Mouse (Mus musculus): ENCODE results near the gene Slc50a1. TPM values are rescaled to one million over a fixed set of nuclear protein-coding genes. Genes with fewer than 3 reads are reported as not detected.

Slc50a1 gene
- polyA plus RNA-seq, 1 experiment from 2014 or later: 22.2 TPM

DNA sequence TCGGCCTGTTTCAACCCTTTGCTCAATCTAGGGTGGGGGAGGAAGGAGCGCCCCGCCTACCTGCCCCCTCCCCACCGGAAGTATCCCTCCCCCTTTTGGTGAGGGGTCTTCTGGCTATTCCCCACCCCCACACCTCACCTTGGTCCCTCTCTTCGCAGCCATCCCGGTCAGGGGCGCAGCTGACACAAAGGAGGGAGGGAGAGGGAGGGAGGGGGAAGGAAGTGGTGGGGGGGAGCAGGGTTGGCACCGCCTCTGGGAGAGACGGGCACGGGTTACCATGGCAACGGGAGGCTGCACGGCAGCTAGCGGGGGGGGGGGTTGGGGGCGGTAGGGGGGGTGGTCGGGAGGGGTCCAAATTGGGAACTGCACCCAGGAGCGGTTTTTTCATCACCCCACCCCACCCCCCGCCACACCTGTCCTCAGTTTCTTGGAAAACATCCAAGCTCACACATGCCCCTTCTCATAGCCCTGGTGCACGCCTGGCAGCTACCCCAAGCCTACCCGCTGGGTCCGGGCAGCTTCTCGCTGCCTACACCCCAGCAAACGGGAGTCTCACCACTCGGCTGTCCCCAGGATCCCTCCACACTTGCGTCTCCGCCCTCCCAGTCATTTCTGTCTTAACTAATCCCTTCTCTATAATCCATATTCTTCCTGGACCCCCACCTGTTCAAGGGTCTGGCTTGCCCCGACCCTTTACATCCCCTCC is 25.2 kb downstream of the Slc50a1 start:
- H3K27ac ChIP-seq (ENCODE audit: low read length): no peak overlapping the region

DNA sequence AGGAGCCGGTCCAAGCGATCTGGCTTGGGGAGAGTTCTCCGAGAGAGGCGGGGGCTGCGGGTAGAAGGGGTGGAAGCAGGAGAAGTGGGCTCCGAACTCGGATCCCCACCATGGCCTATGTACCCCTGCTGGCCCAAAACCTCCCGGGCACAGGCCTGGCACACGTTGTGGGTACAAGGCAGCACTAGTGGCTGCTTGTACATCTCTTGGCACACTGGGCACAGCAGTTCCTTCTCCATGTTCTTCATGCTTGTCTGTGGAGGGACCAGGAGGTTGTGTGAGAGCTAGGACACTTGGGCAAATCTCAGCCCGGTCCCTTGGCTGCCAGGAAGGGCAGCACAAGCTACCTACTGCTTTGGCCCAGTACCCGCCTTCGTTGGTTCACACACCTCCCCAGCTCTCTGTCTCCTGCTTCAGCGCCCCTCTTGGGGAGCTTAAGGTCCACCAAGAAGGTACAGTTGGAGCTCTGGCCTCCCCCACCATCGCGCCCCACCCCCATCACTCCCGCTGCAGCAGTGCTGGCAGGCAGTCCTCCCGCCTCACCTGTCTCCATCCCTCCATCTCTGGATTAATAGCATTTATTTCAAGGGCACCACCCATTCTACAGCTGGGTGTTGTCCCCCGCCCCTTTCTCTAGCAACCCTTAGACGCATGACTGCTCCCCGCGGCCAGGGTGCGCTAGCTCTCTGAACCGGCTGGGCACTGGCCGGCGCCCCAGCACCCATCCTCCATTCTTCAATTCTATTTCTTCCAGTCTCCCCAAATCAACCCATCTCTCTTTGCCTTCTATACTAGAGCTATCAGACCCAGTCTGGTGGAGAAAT is 26.0 kb downstream of the Slc50a1 start:
- peak overlapping the region; percentile 26; the same call in 1 of the 2 replicates for H3K4me2 ChIP-seq (ENCODE audit: low read depth, low read length)
- H3K9ac ChIP-seq (ENCODE audit: low read depth, low read length): no peak overlapping the region
- H3K4me3 ChIP-seq (ENCODE audit: low read depth, low read length): no peak overlapping the region
- peaks cover 23% of the 10 kb centered on the region for H3K4me1 ChIP-seq (ENCODE audit: control insufficient read depth, low read depth, low read length)
- H3K27me3 ChIP-seq (ENCODE audit: control insufficient read depth, insufficient read depth, low read depth, low read length): peaks cover 20% of the 10 kb centered on the region
- no peak for ATAC-seq (ENCODE audit: low read depth)
- H3K9me3 ChIP-seq (replicated peaks; ENCODE audit: control insufficient read depth, low read length): no peaks in the 10 kb centered on the region
- no peak overlapping the region for H3K27ac ChIP-seq (ENCODE audit: low read length)
- WGBS (ENCODE audit: insufficient replicate concordance): 21% methylated on average over 25 of the region's 25 CpGs
- H3K36me3 ChIP-seq (ENCODE audit: control insufficient read depth, insufficient read depth): no peaks in the 10 kb centered on the region

More for the DNA sequence above, 25.2 kb downstream of the Slc50a1 start:
- Histone ChIP-seq H3K27me3 (ENCODE audit: control insufficient read depth, insufficient read depth, low read depth, low read length) (peaks cover 20% of the 10 kb centered on the region), H3K4me1 (ENCODE audit: control insufficient read depth, low read depth, low read length) (peaks cover 23% of the 10 kb centered on the region), H3K36me3 (ENCODE audit: control insufficient read depth, insufficient read depth) (no peaks in the 10 kb centered on the region), H3K4me2 (ENCODE audit: low read depth, low read length) (peak overlapping the region; percentile 26), H3K4me3 (ENCODE audit: low read depth, low read length) (no peak overlapping the region), H3K9ac (ENCODE audit: low read depth, low read length) (no peak overlapping the region), H3K9me3 (replicated peaks; ENCODE audit: control insufficient read depth, low read length) (no peaks in the 10 kb centered on the region)
- ATAC-seq (ENCODE audit: low read depth): no peak
- WGBS (ENCODE audit: insufficient replicate concordance): under 1% methylated on average over 21 of the region's 26 CpGs

DNA sequence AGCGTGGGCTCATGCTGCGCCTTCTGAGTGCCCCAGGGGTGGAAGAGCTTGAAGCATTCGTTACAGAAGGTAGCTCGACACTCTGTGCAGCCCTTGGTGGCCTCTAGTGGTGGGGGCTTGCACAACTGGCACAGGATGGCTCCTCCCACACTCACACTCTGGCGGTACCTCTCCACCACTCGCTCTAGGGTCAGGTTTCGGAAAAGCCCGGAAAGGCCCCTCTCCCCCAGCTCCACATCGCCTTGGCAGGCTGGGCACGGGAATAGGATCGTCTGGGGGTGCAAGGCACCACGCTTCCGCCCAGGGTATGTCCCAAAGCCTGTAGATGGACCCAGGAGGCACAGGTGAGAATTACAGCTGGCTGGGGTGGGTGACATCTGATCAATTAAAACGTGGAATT is 26.8 kb downstream of the Slc50a1 start:
- H3K9me3 ChIP-seq (replicated peaks; ENCODE audit: control insufficient read depth, low read length): no peaks in the 10 kb centered on the region
- no peak overlapping the region for H3K4me3 ChIP-seq (ENCODE audit: low read depth, low read length)
- ATAC-seq (ENCODE audit: low read depth): 0 out of 2 replicates have a peak, but pooled peaks have one; percentile 17
- H3K4me2 ChIP-seq (ENCODE audit: low read depth, low read length): no peak overlapping the region
- H3K36me3 ChIP-seq (ENCODE audit: control insufficient read depth, insufficient read depth): no peaks in the 10 kb centered on the region
- no peak overlapping the region for H3K9ac ChIP-seq (ENCODE audit: low read depth, low read length)
- WGBS (ENCODE audit: insufficient replicate concordance): 19% methylated on average over 14 of the region's 14 CpGs
- H3K27me3 ChIP-seq (ENCODE audit: control insufficient read depth, insufficient read depth, low read depth, low read length): peaks cover 20% of the 10 kb centered on the region
- H3K4me1 ChIP-seq (ENCODE audit: control insufficient read depth, low read depth, low read length): peaks cover 23% of the 10 kb centered on the region
- no peak overlapping the region for H3K27ac ChIP-seq (ENCODE audit: low read length)

DNA sequence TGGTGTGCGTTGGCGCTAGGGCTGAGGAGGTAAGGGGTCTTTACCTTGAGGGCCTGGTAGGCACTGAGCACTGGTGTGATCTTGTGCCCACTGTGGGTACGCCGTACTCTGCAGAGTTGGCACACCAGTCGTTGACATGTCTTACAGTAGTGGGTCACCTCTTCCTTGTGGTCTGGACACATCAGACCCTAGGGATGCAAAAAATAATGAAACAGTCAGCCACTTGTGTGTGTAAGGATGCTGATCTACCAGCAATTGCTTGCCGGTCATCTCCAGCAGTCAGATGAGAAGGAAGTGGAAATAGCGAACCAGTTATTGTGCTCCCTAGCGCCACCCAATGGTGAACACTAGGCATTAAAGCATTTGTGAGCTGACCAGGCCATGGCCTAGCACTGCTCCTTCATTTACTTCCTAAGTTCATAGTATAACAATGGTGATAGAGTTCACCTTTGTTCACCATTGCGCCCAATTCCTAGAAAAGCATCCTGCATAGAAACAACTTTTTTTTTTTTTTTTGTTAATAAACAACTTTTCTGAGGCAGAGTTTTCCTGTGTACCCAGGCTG is 28.0 kb downstream of the Slc50a1 start:
- H3K4me3 ChIP-seq (ENCODE audit: low read depth, low read length): no peak overlapping the region
- peaks cover 26% of the 10 kb centered on the region for H3K4me1 ChIP-seq (ENCODE audit: control insufficient read depth, low read depth, low read length)
- WGBS (ENCODE audit: insufficient replicate concordance): 55% methylated on average over 9 of the region's 9 CpGs
- no peak overlapping the region for H3K9ac ChIP-seq (ENCODE audit: low read depth, low read length)
- H3K27me3 ChIP-seq (ENCODE audit: control insufficient read depth, insufficient read depth, low read depth, low read length): peaks cover 20% of the 10 kb centered on the region
- H3K36me3 ChIP-seq (ENCODE audit: control insufficient read depth, insufficient read depth): no peaks in the 10 kb centered on the region
- no peak overlapping the region for H3K4me2 ChIP-seq (ENCODE audit: low read depth, low read length)
- no peak for ATAC-seq (ENCODE audit: low read depth)
- H3K27ac ChIP-seq (ENCODE audit: low read length): no peak overlapping the region
- H3K9me3 ChIP-seq (replicated peaks; ENCODE audit: control insufficient read depth, low read length): no peaks in the 10 kb centered on the region

DNA sequence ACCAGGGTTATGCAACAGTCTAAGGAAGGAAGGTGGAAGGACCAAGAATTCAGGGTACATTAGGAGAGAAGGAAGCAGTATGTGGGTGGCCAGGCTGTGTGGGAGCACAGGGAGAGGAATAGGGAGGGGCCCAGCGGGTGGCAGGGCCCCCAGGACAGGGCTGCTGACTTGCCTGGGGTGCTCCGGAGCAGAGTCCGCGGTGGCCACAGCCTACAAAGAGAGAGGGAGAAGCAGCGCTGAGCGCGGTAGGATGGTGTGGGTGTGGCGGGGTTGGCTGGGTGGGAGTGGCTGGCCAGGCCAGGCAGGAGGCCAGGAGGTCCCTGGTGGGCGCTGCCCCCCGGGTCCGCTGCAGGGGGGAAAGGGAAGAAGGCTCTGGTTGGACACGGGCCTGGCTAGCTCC is 31.9 kb downstream of the Slc50a1 start:
- ATAC-seq (ENCODE audit: low read depth): no peak
- Histone ChIP-seq H3K9ac (ENCODE audit: low read depth, low read length) (no peak overlapping the region), H3K27me3 (ENCODE audit: control insufficient read depth, insufficient read depth, low read depth, low read length) (peaks cover 3% of the 10 kb centered on the region), H3K9me3 (replicated peaks; ENCODE audit: control insufficient read depth, low read length) (no peaks in the 10 kb centered on the region), H3K36me3 (ENCODE audit: control insufficient read depth, insufficient read depth) (no peaks in the 10 kb centered on the region), H3K27ac (ENCODE audit: low read length) (no peak overlapping the region), H3K4me3 (ENCODE audit: low read depth, low read length) (no peak overlapping the region), H3K4me1 (ENCODE audit: control insufficient read depth, low read depth, low read length) (peaks cover 6% of the 10 kb centered on the region), H3K4me2 (ENCODE audit: low read depth, low read length) (no peak overlapping the region)
- 52% methylated on average over 12 of the region's 12 CpGs for whole genome bisulfite sequencing (ENCODE audit: insufficient replicate concordance)

DNA sequence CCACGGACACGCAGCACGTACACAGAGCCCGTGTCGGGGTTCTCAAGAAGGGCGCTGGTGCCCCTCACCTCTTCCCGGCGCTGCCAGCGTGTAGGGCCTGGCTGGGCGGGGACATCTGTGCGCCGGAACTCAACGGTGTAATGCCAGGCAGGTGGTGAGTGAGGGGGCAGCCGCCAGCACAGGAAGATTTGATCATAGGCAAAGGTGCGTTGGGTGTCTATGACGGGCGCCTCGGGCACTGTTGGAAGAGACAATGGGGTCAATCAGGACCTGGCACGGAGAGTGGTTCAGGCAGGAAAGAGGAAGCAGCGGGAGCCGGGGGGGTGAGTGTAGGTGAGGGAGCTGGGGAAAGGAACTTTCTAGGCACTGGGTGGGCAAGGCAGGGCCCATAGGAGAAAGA is 32.7 kb downstream of the Slc50a1 start:
- WGBS (ENCODE audit: insufficient replicate concordance): 75% methylated on average over 21 of the region's 21 CpGs
- Histone ChIP-seq H3K4me1 (ENCODE audit: control insufficient read depth, low read depth, low read length) (peaks cover 3% of the 10 kb centered on the region; the same call in 1 of the 2 replicates), H3K27me3 (ENCODE audit: control insufficient read depth, insufficient read depth, low read depth, low read length) (peaks cover 3% of the 10 kb centered on the region), H3K9ac (ENCODE audit: low read depth, low read length) (no peak overlapping the region), H3K4me3 (ENCODE audit: low read depth, low read length) (no peak overlapping the region), H3K4me2 (ENCODE audit: low read depth, low read length) (no peak overlapping the region), H3K27ac (ENCODE audit: low read length) (no peak overlapping the region), H3K36me3 (ENCODE audit: control insufficient read depth, insufficient read depth) (no peaks in the 10 kb centered on the region), H3K9me3 (replicated peaks; ENCODE audit: control insufficient read depth, low read length) (no peaks in the 10 kb centered on the region)
- no peak for ATAC-seq (ENCODE audit: low read depth)

DNA sequence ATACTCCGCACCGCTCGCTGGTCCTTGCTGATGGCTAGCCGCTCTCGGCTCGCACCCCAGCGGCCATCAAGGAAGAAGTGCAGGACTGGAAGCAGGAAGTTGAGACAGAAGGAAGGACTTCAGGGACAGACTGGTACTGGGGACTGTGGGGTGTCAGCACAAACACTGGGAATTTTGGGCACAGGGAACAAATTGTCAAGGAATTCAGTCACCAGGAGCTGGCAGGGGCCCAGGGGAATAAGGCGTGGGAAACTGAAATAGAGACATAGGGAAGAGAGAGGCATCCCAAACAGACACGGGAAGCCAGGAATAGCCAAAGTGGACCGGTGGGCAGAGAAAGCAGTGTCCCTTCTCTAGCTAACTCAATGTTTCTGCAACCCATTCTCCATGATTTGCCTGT is 33.9 kb downstream of the Slc50a1 start:
- Histone ChIP-seq H3K9me3 (replicated peaks; ENCODE audit: control insufficient read depth, low read length) (no peaks in the 10 kb centered on the region), H3K9ac (ENCODE audit: low read depth, low read length) (no peak overlapping the region), H3K36me3 (ENCODE audit: control insufficient read depth, insufficient read depth) (no peaks in the 10 kb centered on the region), H3K4me1 (ENCODE audit: control insufficient read depth, low read depth, low read length) (peaks cover 3% of the 10 kb centered on the region; the same call in 1 of the 2 replicates), H3K4me3 (ENCODE audit: low read depth, low read length) (no peak overlapping the region), H3K27me3 (ENCODE audit: control insufficient read depth, insufficient read depth, low read depth, low read length) (peaks cover 3% of the 10 kb centered on the region), H3K4me2 (ENCODE audit: low read depth, low read length) (no peak overlapping the region), H3K27ac (ENCODE audit: low read length) (no peak overlapping the region)
- no peak for ATAC-seq (ENCODE audit: low read depth)
- WGBS (ENCODE audit: insufficient replicate concordance): 78% methylated on average over 10 of the region's 10 CpGs

DNA sequence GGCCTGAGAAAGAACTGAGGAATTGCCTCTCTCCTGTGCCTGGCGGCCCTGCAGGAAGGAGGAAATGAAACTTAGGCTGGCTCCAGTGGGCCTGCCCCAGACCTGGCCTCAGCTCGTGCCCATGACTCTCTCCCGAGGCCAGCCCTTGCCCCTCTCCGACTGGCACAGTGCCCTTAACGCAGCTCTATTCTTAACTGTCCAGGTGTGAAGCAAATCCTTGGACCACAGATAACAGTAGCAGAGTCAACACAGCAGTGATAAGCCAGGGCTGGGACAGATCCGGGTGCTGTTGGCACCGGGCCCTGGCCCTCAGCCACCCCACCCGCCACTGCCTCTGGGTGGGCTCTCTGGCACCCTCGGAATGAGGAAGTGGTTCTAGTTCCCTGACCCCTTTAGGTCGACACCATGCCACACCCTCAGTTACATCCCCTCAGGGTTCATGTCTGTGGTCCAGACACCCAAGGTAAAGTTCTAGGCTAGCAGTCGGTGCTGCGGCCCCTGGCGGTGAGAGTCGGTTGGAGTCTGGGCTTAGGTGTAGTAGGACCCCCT is 36.7 kb downstream of the Slc50a1 start:
- H3K9me3 ChIP-seq (replicated peaks; ENCODE audit: control insufficient read depth, low read length): no peaks in the 10 kb centered on the region
- H3K36me3 ChIP-seq (ENCODE audit: control insufficient read depth, insufficient read depth): no peaks in the 10 kb centered on the region
- H3K4me2 ChIP-seq (ENCODE audit: low read depth, low read length): no peak overlapping the region
- no peak overlapping the region for H3K9ac ChIP-seq (ENCODE audit: low read depth, low read length)
- H3K27ac ChIP-seq (ENCODE audit: low read length): no peak overlapping the region
- H3K27me3 ChIP-seq (ENCODE audit: control insufficient read depth, insufficient read depth, low read depth, low read length): peaks cover 22% of the 10 kb centered on the region
- no peak overlapping the region for H3K4me3 ChIP-seq (ENCODE audit: low read depth, low read length)
- 35% methylated on average over 14 of the region's 14 CpGs for WGBS (ENCODE audit: insufficient replicate concordance)
- peaks cover 4% of the 10 kb centered on the region; the same call in 1 of the 2 replicates for H3K4me1 ChIP-seq (ENCODE audit: control insufficient read depth, low read depth, low read length)
- no peak for ATAC-seq (ENCODE audit: low read depth)

Measured in liver, embryonic 16.5 days (tissue).